Mouse (Mus musculus): ENCODE data around the gene Uchl3. TPM values are rescaled to one million over a fixed set of nuclear protein-coding genes. Genes with fewer than 3 reads are reported as not detected.

The Uchl3 gene
- total RNA-seq (2015) (105 and 128 TPM in 2 replicates), total RNA-seq (2017) (56.0 and 81.0 TPM in 2 replicates)

GRCm38 (mm10) chr14:101653581-101654525 is at the start of gene Uchl3:
Uchl3 (plus strand) TSS chr14:101653967.
- ATAC-seq (replicated peaks; ENCODE audit: poor library complexity): peak; percentile 91

DNA sequence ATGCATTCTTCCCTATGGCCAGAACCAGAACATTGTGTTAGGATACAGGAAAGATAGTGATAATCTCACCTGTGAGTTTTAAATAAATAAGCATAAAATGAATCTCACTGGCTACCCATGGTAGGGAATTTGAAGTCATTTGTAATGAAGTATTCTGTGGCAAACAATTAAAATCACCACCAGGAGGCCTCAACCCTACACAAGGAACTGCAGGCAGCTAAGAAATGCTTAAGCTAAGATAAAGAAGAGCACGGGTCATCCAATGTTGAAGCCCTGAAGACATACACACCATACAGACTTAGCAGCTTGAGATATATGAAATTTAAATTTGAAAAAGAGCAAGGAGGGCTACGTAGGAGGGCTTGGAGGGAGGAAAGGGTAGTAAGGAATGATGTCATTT is 47.9 kb upstream of the Uchl3 start:
- 0 out of 2 replicates have a peak, but pooled peaks have one; percentile 14 for ATAC-seq (replicated peaks; ENCODE audit: poor library complexity)

GRCm38 (mm10) chr14:101607631-101608518 is 45.9 kb upstream of the Uchl3 start:
- peak; percentile 7 for ATAC-seq (replicated peaks; ENCODE audit: poor library complexity)

- ATAC-seq (replicated peaks; ENCODE audit: poor library complexity): peak; percentile 92
These were observed 45.0 kb upstream of the Uchl3 start, which contains the start of gene Tbc1d4 for GRCm38 (mm10) chr14:101608519-101609368. Tbc1d4 (minus strand) TSS chr14:101609191.

DNA sequence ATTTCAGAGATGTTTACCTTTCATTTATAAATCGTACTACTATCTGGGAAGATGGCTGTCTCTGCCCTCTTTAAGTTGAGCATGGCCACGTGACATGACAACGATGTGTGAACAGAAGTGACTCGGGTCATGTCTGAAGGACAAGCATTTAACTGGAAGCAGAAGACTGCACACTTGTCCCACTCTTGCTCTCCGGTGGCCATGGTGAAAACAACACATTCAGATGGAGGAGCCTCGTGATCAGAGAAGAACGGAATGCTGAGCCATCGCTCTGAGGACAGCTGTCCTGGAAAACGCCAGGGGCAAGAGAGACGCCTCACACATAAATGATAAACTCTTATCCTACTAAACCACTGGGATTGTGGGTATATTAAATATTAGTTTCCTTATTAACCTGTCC is 43.1 kb upstream of the Uchl3 start:
- ATAC-seq (replicated peaks; ENCODE audit: poor library complexity): no peak

GRCm38 (mm10) chr14:101613206-101613605 is 40.6 kb upstream of the Uchl3 start:
- no peak for ATAC-seq (replicated peaks; ENCODE audit: poor library complexity)

DNA sequence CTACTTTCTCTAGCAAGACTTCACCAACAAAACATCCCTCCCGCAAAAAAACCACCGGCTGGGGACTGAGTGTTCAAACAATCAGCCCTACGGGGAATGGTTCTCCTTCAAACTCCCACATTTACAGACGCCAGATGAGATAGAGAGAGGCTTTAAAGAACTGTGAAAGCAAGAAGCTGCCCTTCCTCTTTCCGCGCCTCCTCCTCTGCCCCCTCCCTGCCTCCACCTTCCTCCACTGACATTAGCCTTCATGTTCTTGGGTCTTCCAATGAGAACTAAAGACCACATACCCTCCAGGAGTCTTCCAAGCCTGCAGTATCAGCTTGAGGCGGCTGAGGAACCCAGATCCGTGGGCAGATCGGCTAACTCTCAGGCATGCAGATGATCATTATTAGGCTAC is 37.6 kb upstream of the Uchl3 start:
- ATAC-seq (replicated peaks; ENCODE audit: poor library complexity): peak; percentile 81

- ATAC-seq (replicated peaks; ENCODE audit: poor library complexity): peak; percentile 70
These were observed 36.1 kb upstream of the Uchl3 start for GRCm38 (mm10) chr14:101617680-101618079.

- no peak for ATAC-seq (replicated peaks; ENCODE audit: poor library complexity)
These were observed 23.2 kb upstream of the Uchl3 start for GRCm38 (mm10) chr14:101630548-101630947.

DNA sequence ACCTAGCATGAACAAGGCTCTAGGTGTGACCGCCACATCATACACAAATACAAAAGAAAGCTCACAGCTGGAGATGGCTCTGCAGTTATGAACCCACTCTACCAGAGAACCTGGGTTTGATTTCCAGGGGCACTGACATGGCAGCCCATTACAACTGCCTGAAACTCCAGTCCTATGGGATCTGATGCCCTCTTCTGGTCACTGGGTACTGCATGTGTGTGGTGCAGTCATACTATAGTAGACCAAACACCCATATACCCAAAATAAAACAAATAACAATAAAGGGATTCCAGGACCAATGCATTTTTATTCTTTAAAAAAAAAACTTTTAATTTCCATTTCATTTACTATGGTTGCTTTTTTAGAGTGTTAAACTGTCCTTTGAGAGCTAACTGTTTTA is 18.0 kb upstream of the Uchl3 start:
- ATAC-seq (replicated peaks; ENCODE audit: poor library complexity): no peak

DNA sequence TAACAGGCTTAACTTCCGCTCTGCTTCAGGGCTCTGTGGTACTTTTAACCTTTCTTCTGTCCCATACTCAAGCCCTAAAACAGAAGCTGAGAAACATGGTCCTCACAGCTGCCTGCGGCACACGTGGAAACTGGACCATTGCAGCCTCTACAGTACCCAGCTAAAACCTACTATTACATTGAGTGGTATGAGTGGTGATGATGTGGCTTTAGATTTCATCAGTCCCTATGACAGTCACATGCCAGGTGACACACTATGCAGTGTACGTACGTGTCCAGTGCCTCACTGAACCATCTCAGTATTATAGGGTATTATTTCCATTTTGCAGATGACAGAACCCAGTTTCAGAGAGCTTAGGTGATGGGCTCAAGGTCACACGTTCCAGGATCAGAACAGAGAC is 16.4 kb upstream of the Uchl3 start:
- no peak for ATAC-seq (replicated peaks; ENCODE audit: poor library complexity)

GRCm38 (mm10) chr14:101640153-101640843 is 13.5 kb upstream of the Uchl3 start, which contains the start of gene Commd6:
Commd6 (minus strand) TSS chr14:101640686.
- ATAC-seq (replicated peaks; ENCODE audit: poor library complexity): peak; percentile 94

DNA sequence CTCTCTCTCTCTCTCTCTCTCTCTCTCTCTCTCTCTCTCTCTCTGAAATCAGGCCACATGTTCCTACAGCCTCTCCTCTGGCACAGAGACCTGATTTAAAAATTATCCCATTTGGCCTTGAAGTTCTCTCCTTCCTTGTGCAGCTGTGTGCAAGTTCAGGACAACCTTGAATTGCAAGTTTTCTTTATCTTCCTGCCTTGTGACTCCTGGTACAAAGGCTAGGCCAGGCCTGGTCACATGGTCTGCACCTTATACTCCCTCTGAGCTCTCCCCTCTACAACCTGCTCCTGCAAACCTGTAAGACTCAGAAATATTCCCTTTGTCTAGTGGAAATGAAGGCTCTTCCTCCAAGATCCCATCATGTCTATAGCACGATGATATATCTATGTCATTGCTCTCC is 8.8 kb upstream of the Uchl3 start:
- no peak for ATAC-seq (replicated peaks; ENCODE audit: poor library complexity)

DNA sequence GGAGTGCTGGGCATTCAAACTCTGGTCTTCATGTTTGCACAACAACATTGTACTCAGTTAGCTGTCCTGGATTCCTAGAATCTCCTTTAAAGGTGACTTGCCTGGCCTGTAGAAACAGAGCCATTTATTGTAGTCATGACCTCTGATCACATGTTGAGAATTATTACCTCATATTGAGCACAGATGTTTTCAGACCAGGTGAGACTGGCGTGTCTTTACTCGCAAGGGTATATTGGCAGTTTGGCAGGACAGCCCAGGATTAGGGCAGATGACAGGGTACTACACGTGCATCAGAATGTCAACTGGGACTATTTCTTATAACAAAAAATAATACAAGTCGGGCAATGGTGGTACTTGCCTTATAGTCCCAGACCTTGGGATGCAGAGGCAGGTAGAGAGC is 3.2 kb upstream of the Uchl3 start:
- no peak for ATAC-seq (replicated peaks; ENCODE audit: poor library complexity)

GRCm38 (mm10) chr14:101652571-101652970 is 1.2 kb upstream of the Uchl3 start:
- ATAC-seq (replicated peaks; ENCODE audit: poor library complexity): peak; percentile 40

- ATAC-seq (replicated peaks; ENCODE audit: poor library complexity): no peak
These were observed 751 bp downstream of the Uchl3 start for GRCm38 (mm10) chr14:101654526-101654909.

- no peak for ATAC-seq (replicated peaks; ENCODE audit: poor library complexity)
These were observed 2.5 kb downstream of the Uchl3 start for GRCm38 (mm10) chr14:101656307-101656706.

DNA sequence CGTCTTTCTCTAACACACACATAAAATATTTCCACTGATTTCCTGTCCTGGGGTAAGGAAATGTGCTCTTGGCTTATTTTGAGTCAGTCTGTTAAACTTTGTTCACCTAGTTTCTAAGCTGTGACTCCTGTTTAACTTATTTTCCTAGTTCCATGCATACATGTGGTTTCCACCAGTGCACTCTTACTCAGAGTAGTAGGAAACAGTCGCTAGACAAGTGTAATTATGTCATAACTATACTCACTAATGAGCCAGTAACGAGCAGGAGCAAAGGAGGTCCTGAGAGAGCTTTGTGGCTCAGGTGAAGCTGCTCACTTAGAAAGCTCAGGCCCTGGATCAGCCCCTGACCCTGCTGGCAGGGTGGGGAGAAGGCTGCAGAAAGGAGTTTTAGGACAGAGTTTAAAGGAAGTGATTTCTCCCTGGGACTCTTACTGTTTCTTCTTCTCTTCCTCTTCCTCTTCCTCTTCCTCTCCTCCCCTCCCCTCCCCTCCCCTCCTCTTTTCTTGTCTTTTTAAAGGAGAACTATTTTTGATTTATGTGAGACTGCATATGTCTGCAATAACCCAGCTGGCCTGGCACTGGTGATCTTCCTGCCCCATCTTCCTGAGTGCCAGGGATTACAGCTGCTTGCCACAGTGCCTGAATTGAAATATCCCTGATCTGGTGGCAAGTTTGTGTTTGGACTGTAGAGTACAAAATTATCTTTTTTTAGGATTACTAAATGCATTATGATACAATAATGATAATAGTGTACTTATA is 8.1 kb downstream of the Uchl3 start:
- ATAC-seq (replicated peaks; ENCODE audit: poor library complexity): peak; percentile 60

DNA sequence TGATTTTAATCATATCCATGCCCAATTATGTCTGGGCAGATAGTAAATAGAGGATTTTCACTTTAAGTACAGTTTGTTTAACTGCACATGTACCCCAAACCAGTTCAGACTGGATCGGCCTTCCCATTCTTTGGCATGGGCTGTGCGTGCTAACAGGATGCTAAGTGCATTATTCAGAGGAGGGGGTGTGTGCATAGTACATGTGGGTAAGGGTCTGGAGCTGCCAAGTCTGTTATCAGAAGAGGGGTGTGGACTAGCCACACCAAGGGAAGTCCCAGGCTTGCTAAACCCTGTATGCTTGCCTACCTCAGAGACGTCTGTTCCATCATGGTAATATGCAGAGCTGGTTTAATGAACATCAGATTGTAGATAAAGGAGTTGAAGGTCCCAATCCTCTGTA is 10.5 kb downstream of the Uchl3 start:
- no peak for ATAC-seq (replicated peaks; ENCODE audit: poor library complexity)

All from megakaryocyte progenitor cell, adult 5-6 weeks (primary cell).